Mouse (Mus musculus) neural tube, embryonic 13.5 days (tissue): ENCODE data around the gene Wrnip1. TPM values are rescaled to one million over a fixed set of nuclear protein-coding genes. Genes with fewer than 3 reads are reported as not detected.

Source experiments
- ATAC-seq: fragments of 200-750 bp; cut with Nextera tagmentation; 2 replicates; pipeline ENCODE4 v1.8.0; 2017; ENCODE audit warnings: low read depth, mild to moderate bottlenecking, moderate TSS enrichment, moderate library complexity
- H3K27ac ChIP-seq: fragments of 300-500 bp; sonication (generic); replicated peaks from 2 replicates; pipeline ENCODE4 v1.5.1; 2015; ENCODE audit warnings: moderate library complexity, mild to moderate bottlenecking, inconsistent platforms
- H3K27me3 ChIP-seq: fragments of 300-500 bp; sonication (generic); 2 replicates; pipeline ENCODE4 v1.6.1; 2015; ENCODE audit warnings: mild to moderate bottlenecking, inconsistent platforms
- H3K36me3 ChIP-seq: fragments of 300-500 bp; sonication (generic); 2 replicates; pipeline ENCODE4 v1.6.1; 2015; ENCODE audit warnings: mild to moderate bottlenecking, inconsistent platforms
- H3K4me1 ChIP-seq: fragments of 300-500 bp; sonication (generic); replicated peaks from 2 replicates; pipeline ENCODE4 v1.6.1; 2015; ENCODE audit warnings: inconsistent platforms
- H3K4me2 ChIP-seq: fragments of 300-500 bp; sonication (generic); 2 replicates; pipeline ENCODE4 v1.6.1; 2015; ENCODE audit warnings: inconsistent platforms, mild to moderate bottlenecking, moderate library complexity
- H3K4me3 ChIP-seq: fragments of 300-500 bp; sonication (generic); 2 replicates; pipeline ENCODE4 v1.5.1; 2015; ENCODE audit warnings: mild to moderate bottlenecking, inconsistent platforms
- H3K9ac ChIP-seq: fragments of 300-500 bp; sonication (generic); 2 replicates; pipeline ENCODE4 v1.6.1; 2015; ENCODE audit warnings: moderate library complexity, mild to moderate bottlenecking, inconsistent platforms
- H3K9me3 ChIP-seq: fragments of 300-500 bp; sonication (generic); 2 replicates; pipeline ENCODE4 v1.6.1; 2016; ENCODE audit warnings: inconsistent platforms
- WGBS: fragments of 180-500 bp; shearing (Covaris S2); methylation state at CpG from one replicate; pipeline ENCODE4 v1.1.7; 2015; 5-methylcytosine and 5-hydroxymethylcytosine counted together
- polyA plus RNA-seq: library from polyadenylated mRNA; unstranded; fragments of >200 nt; fragmentation: Nextera tagmentation; extraction: Ambion mirVana; gene quantifications from 2 replicates; pipeline ENCODE4 v1.2.1, GENCODE M21; 2015

The Wrnip1 gene
- polyA plus RNA-seq, 1 experiment from 2014 or later, result 33.3 TPM

DNA sequence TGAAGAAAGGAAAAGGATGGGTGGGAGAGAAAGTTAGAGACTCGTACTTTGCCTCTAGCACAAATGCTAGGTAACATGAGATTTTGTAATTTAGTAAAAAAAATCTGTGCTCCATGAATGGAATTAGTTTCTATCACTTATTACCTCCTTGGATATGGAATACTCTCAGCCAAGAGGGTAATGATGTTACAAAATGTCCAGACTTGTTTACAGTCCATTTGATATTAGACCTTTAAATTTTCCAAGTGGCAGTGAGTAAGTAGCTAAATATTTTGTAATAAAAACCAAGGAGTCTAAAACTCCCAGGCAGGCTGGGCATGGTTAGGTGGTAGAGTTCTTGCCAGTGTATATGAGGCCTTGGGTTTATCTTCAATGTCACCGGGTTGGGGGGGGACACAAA lies 14.3 kb upstream of the Wrnip1 start:
- H3K9ac ChIP-seq, result no peak overlapping the region
- no peak overlapping the region for H3K27ac ChIP-seq
- H3K4me2 ChIP-seq, result no peak overlapping the region
- H3K9me3 ChIP-seq, result no peaks in the 10 kb centered on the region
- no peak for ATAC-seq
- WGBS, result 86% methylated on average over 2 of the region's 2 CpGs
- H3K4me1 ChIP-seq, result no peaks in the 10 kb centered on the region
- no peak overlapping the region for H3K4me3 ChIP-seq
- no peaks in the 10 kb centered on the region for H3K36me3 ChIP-seq
- no peaks in the 10 kb centered on the region for H3K27me3 ChIP-seq

GRCm38 (mm10) chr13:32789781-32790180 lies 12.1 kb upstream of the Wrnip1 start:
- H3K4me2 ChIP-seq, result no peak overlapping the region
- no peaks in the 10 kb centered on the region for H3K36me3 ChIP-seq
- no peak overlapping the region for H3K4me3 ChIP-seq
- WGBS, result 81% methylated on average over 4 of the region's 4 CpGs
- ATAC-seq, result no peak
- no peak overlapping the region for H3K27ac ChIP-seq
- no peak overlapping the region for H3K9ac ChIP-seq
- no peaks in the 10 kb centered on the region for H3K4me1 ChIP-seq
- H3K27me3 ChIP-seq, result no peaks in the 10 kb centered on the region
- no peaks in the 10 kb centered on the region for H3K9me3 ChIP-seq

DNA sequence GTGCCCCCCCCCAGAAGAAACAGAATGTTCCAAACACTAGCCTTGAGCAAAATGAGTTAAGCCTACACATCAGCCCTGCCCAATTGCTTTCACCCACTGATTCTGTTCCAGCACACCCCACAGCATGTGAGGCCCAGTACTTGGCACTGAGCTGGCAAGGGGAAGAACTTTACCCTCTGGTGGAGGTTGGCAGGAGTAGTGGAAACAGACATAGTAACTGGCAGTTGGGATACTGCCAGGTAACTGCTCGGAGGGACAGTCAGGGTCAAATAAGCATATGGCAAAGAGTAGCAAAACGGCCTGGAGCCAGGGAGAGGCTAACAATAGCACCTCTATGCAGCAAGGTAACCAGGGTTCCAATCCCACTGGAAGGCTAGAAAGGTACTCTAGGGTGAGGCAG lies 7.2 kb upstream of the Wrnip1 start:
- H3K4me2 ChIP-seq, result no peak overlapping the region
- ATAC-seq, result no peak
- no peaks in the 10 kb centered on the region for H3K4me1 ChIP-seq
- H3K9ac ChIP-seq, result no peak overlapping the region
- H3K4me3 ChIP-seq, result no peak overlapping the region
- no peaks in the 10 kb centered on the region for H3K27me3 ChIP-seq
- H3K36me3 ChIP-seq, result no peaks in the 10 kb centered on the region
- H3K9me3 ChIP-seq, result no peaks in the 10 kb centered on the region
- 63% methylated on average over 2 of the region's 2 CpGs for WGBS
- H3K27ac ChIP-seq, result no peak overlapping the region

GRCm38 (mm10) chr13:32795166-32795565 lies 6.7 kb upstream of the Wrnip1 start:
- no peaks in the 10 kb centered on the region for H3K4me1 ChIP-seq
- no peak overlapping the region for H3K4me3 ChIP-seq
- H3K36me3 ChIP-seq, result no peaks in the 10 kb centered on the region
- no peak overlapping the region for H3K9ac ChIP-seq
- 89% methylated on average over 5 of the region's 5 CpGs for WGBS
- no peak for ATAC-seq
- no peak overlapping the region for H3K4me2 ChIP-seq
- H3K27ac ChIP-seq, result no peak overlapping the region
- H3K27me3 ChIP-seq, result no peaks in the 10 kb centered on the region
- no peaks in the 10 kb centered on the region for H3K9me3 ChIP-seq

- no peaks in the 10 kb centered on the region for H3K36me3 ChIP-seq
- H3K9ac ChIP-seq, result no peak overlapping the region
- H3K4me2 ChIP-seq, result no peak overlapping the region
- no peaks in the 10 kb centered on the region for H3K27me3 ChIP-seq
- H3K9me3 ChIP-seq, result no peaks in the 10 kb centered on the region
- ATAC-seq, result no peak
- WGBS, result 78% methylated on average over 1 of the region's 1 CpGs
- peaks cover 6% of the 10 kb centered on the region; the same call in 1 of the 2 replicates for H3K4me1 ChIP-seq
- no peak overlapping the region for H3K4me3 ChIP-seq
- H3K27ac ChIP-seq, result no peak overlapping the region
Observed at GRCm38 (mm10) chr13:32797085-32797484, 4.8 kb upstream of the Wrnip1 start.

DNA sequence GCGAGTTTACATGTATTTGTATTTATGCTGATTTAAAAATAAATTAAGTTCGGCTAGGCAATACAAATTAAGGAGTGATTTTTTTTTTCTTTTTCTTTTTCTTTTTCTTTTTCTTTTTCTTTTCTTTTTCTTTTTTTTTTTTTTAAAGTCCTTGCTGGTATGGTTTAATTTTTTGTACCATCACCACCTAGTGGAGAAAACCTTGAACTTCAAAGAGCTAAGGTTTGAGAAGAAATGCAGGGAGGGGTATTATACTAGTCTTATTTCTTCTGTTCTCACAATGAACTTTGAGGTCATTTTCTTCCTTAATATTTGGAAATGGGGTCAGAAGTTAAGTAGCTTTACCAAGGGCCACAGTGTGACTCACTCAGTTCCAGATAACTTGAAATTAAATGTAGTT lies 2.7 kb upstream of the Wrnip1 start:
- no peak overlapping the region for H3K27ac ChIP-seq
- H3K4me3 ChIP-seq, result no peak overlapping the region
- ATAC-seq, result no peak
- H3K4me1 ChIP-seq, result peaks cover 20% of the 10 kb centered on the region
- H3K9me3 ChIP-seq, result no peaks in the 10 kb centered on the region
- no peak overlapping the region for H3K4me2 ChIP-seq
- no peaks in the 10 kb centered on the region for H3K36me3 ChIP-seq
- 84% methylated on average over 2 of the region's 2 CpGs for WGBS
- no peaks in the 10 kb centered on the region for H3K27me3 ChIP-seq
- H3K9ac ChIP-seq, result no peak overlapping the region

DNA sequence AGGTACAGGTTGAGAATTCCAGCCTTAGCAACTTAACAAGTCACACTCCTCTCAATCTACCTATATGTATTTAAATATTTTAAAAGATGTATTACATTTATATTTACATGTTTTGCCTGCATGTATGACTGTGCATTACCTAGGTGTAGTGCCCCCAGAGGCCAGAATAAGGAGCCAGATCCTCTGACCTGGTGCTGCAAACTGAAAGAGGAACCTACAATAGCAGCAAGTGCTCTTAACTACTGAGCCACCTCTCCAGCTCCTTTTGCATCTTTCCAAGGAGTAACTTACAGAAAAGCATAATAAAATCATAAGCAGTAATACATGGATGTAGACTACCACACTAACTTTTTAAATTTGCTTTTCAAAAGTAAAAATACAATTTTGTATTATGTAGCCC lies 979 bp upstream of the Wrnip1 start:
- Histone ChIP-seq H3K4me1 (peaks cover 31% of the 10 kb centered on the region), H3K27me3 (no peaks in the 10 kb centered on the region), H3K9ac (peak overlapping the region; percentile 56; the same call in 1 of the 2 replicates), H3K36me3 (no peaks in the 10 kb centered on the region), H3K27ac (peak overlapping the region; percentile 57; the same call in 1 of the 2 replicates), H3K9me3 (no peaks in the 10 kb centered on the region), H3K4me3 (peak overlapping the region; percentile 89; the same call in 1 of the 2 replicates), H3K4me2 (peak overlapping the region; percentile 55)
- no peak for ATAC-seq

DNA sequence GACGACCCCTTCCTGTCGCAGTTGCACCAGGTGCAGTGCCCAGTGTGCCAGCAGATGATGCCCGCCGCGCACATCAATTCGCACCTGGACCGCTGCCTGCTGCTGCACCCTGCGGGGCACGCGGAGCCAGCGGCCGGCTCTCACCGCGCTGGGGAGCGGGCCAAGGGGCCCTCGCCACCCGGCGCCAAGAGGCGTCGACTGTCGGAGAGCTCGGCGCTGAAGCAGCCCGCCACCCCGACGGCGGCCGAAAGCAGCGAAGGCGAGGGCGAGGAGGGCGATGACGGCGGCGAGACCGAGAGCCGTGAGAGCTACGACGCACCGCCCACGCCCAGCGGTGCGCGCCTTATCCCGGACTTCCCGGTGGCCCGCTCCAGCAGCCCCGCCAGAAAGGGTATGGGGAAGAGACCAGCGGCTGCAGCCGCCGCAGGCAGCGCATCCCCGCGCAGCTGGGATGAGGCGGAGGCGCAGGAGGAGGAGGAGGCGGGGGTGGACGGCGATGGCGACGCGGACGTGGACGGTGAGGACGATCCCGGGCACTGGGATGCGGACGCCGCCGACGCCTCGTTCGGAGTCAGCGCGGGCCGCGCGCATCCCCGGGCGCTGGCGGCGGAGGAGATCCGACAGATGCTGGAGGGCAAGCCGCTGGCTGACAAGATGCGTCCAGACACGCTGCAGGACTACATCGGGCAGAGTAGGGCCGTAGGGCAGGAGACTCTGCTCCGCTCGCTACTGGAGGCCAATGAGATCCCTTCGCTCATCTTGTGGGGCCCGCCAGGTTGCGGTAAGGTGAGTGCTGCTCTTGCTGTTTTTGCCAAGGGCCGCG lies 632 bp downstream of the Wrnip1 start, which contains the start of gene D930007J09Rik:
TSS of gene D930007J09Rik (minus strand) at position 591 of the 823 bp plus-strand sequence.
- Histone ChIP-seq H3K27ac (peak within 1 kb of the TSS; percentile 94), H3K4me3 (peak within 1 kb of the TSS; percentile 89), H3K4me2 (peak within 1 kb of the TSS; percentile 70), H3K27me3 (no peaks in the 10 kb centered on the region), H3K9me3 (no peaks in the 10 kb centered on the region), H3K9ac (peak within 1 kb of the TSS; percentile 90), H3K4me1 (peaks cover 31% of the 10 kb centered on the region), H3K36me3 (peaks cover 13% of the 10 kb centered on the region)
- peak; percentile 80 for ATAC-seq
- WGBS, result under 1% methylated on average over 95 of the region's 95 CpGs

DNA sequence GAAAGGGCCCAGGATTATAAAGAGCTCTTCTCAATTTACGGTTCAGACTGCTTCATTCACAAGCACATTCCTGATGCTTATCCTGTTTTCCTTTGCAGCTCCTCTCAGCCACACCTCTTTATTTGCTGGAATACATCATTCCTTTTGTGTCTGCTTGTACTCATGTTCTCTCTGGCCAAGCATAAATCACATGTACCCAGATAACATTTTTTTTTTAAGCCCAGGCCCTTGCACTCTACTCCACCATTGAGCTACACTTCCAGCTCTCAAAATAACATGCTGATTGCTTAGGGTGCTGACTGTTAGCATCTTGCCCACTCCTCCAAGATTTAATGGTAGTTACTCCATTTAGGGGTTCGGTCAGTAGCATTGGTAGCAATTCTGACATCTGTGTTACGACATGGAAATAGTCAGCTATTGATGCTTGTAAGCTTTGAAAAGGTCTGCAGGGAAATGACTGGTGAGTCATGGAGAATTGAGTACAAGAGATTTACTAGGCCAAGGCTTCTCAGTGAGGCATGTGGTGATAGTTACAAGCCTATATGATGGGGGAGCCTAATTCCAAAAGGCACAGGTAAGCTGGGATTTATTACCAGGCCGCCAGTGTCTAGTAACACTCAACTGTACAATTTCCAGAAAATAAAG lies 2.0 kb downstream of the Wrnip1 start:
- peak overlapping the region; percentile 90 for H3K9ac ChIP-seq
- peaks cover 34% of the 10 kb centered on the region for H3K4me1 ChIP-seq
- H3K27ac ChIP-seq, result no peak overlapping the region
- H3K4me3 ChIP-seq, result peak overlapping the region; percentile 89
- 55% methylated on average over 4 of the region's 4 CpGs for WGBS
- H3K4me2 ChIP-seq, result peak overlapping the region; percentile 70
- no peaks in the 10 kb centered on the region for H3K27me3 ChIP-seq
- H3K36me3 ChIP-seq, result peaks cover 26% of the 10 kb centered on the region
- no peak for ATAC-seq
- H3K9me3 ChIP-seq, result no peaks in the 10 kb centered on the region

GRCm38 (mm10) chr13:32806820-32807219 lies 5.0 kb downstream of the Wrnip1 start:
- Histone ChIP-seq H3K9ac (no peak overlapping the region), H3K4me2 (no peak overlapping the region), H3K36me3 (peaks cover 41% of the 10 kb centered on the region), H3K4me3 (no peak overlapping the region), H3K27me3 (no peaks in the 10 kb centered on the region), H3K9me3 (no peaks in the 10 kb centered on the region), H3K27ac (no peak overlapping the region), H3K4me1 (peaks cover 28% of the 10 kb centered on the region)
- WGBS, result 73% methylated on average over 7 of the region's 7 CpGs
- ATAC-seq, result no peak

DNA sequence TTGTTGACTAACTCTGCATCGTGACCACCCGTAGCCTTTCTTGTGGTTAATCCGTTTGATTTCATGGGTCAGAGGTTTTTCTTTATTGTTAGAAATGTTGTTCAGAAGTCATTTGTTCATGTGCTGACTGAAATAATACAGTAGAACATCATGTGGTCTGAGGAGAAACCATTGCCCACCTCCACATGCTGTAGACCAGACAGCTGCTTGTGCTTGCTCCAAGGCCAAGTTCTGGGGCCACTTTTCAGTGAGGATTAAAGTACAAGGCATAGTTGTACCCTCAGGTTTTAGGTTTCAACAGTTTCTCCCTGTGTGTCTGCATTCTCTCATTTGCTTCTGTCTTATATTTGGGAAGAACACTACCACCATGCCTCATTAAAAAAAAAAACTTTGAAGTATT lies 5.8 kb downstream of the Wrnip1 start:
- H3K4me2 ChIP-seq, result no peak overlapping the region
- no peaks in the 10 kb centered on the region for H3K9me3 ChIP-seq
- no peak overlapping the region for H3K27ac ChIP-seq
- ATAC-seq, result no peak
- peaks cover 28% of the 10 kb centered on the region for H3K4me1 ChIP-seq
- H3K36me3 ChIP-seq, result peaks cover 41% of the 10 kb centered on the region
- H3K4me3 ChIP-seq, result no peak overlapping the region
- H3K9ac ChIP-seq, result no peak overlapping the region
- WGBS, result 75% methylated on average over 3 of the region's 3 CpGs
- H3K27me3 ChIP-seq, result no peaks in the 10 kb centered on the region

GRCm38 (mm10) chr13:32819241-32819640 lies 17.4 kb downstream of the Wrnip1 start:
- no peak overlapping the region for H3K27ac ChIP-seq
- no peak for ATAC-seq
- H3K27me3 ChIP-seq, result no peaks in the 10 kb centered on the region
- H3K9ac ChIP-seq, result no peak overlapping the region
- no peaks in the 10 kb centered on the region for H3K9me3 ChIP-seq
- H3K4me1 ChIP-seq, result no peaks in the 10 kb centered on the region
- no peak overlapping the region for H3K4me3 ChIP-seq
- 94% methylated on average over 3 of the region's 3 CpGs for WGBS
- H3K36me3 ChIP-seq, result peaks cover 75% of the 10 kb centered on the region
- H3K4me2 ChIP-seq, result no peak overlapping the region
